Mouse (Mus musculus) G1E (cell line): Measurements from ENCODE around the gene Vps11. TPM values are rescaled to one million over a fixed set of nuclear protein-coding genes. Genes with fewer than 3 reads are reported as not detected.
A peak's percentile ranks its signal among the peaks of the same experiment; 100 is the strongest.

Source experiments
- ATAC-seq: 2 replicates; pipeline ENCODE4 v1.8.0; 2016; ENCODE audit warnings: mild to moderate bottlenecking; ENCODE audit not compliant: insufficient number of reproducible peaks, poor library complexity, low FRiP score, severe bottlenecking; ENCODE audit errors: extremely low read depth
- DNase-seq: peaks from one replicate; pipeline ENCODE4 v3.0.0; 2012; ENCODE audit warnings: low spot score
- H3K27me3 ChIP-seq: 2 replicates; pipeline ENCODE4 v1.6.1; 2012; ENCODE audit warnings: mild to moderate bottlenecking, low read length, inconsistent platforms; ENCODE audit not compliant: insufficient read depth
- H3K36me3 ChIP-seq: replicated peaks from 2 replicates; pipeline ENCODE3; 2012; ENCODE audit warnings: mild to moderate bottlenecking, inconsistent platforms
- H3K4me1 ChIP-seq: 2 replicates; pipeline ENCODE4 v1.6.1; 2012; ENCODE audit warnings: low read depth, low read length, inconsistent platforms, mixed read lengths; ENCODE audit not compliant: insufficient read depth
- H3K4me3 ChIP-seq: 2 replicates; pipeline ENCODE4 v1.5.1; 2012; ENCODE audit warnings: low read depth, mild to moderate bottlenecking, inconsistent platforms, low read length, moderate library complexity, mixed read lengths
- H3K9me3 ChIP-seq: replicated peaks from 2 replicates; pipeline ENCODE4 v1.6.1; 2012; ENCODE audit warnings: inconsistent platforms
- CTCF ChIP-seq: IDR thresholded peaks from 2 replicates; pipeline ENCODE4 v1.5.1; 2012; ENCODE audit warnings: low read depth, low read length, inconsistent platforms, mixed read lengths
- GATA1 ChIP-seq: IDR thresholded peaks from 2 replicates; pipeline ENCODE4 v1.6.1; 2012; ENCODE audit warnings: borderline replicate concordance, low read length, inconsistent platforms, mixed read lengths
- GATA2 ChIP-seq: IDR thresholded peaks from 2 replicates; pipeline ENCODE4 v1.6.1; 2012; ENCODE audit warnings: low read depth, low read length, inconsistent platforms, borderline replicate concordance
- POLR2AphosphoS5 ChIP-seq: IDR thresholded peaks from 2 replicates; pipeline ENCODE4 v1.6.1; 2012; ENCODE audit warnings: low read depth, low read length, inconsistent platforms; ENCODE audit not compliant: insufficient replicate concordance
- TAL1 ChIP-seq: conservative IDR thresholded peaks from 2 replicates; pipeline ENCODE4 v1.6.1; 2012; ENCODE audit warnings: low read depth, low read length, inconsistent platforms, mixed read lengths
- polyA plus RNA-seq: library from polyadenylated mRNA; stranded (reverse); fragments of >175 nt; gene quantifications from 2 replicates; pipeline ENCODE4 v1.2.3, GENCODE M21; 2012
- total RNA-seq, 2 experiments: library from RNA; stranded (forward) in 1 of 2; stranded (reverse) in 1 of 2; fragments of 200-1000 nt in 1 of 2; fragments of >200 nt in 1 of 2; fragmentation: Nextera tagmentation in 1 of 2; gene quantifications; 2 replicates each; pipeline ENCODE4 v1.2.3; 2014 to 2017

Gene Vps11
- total and polyA plus RNA-seq, 3 experiments, result 7.7 to 27.0 (median 15.7) TPM

DNA sequence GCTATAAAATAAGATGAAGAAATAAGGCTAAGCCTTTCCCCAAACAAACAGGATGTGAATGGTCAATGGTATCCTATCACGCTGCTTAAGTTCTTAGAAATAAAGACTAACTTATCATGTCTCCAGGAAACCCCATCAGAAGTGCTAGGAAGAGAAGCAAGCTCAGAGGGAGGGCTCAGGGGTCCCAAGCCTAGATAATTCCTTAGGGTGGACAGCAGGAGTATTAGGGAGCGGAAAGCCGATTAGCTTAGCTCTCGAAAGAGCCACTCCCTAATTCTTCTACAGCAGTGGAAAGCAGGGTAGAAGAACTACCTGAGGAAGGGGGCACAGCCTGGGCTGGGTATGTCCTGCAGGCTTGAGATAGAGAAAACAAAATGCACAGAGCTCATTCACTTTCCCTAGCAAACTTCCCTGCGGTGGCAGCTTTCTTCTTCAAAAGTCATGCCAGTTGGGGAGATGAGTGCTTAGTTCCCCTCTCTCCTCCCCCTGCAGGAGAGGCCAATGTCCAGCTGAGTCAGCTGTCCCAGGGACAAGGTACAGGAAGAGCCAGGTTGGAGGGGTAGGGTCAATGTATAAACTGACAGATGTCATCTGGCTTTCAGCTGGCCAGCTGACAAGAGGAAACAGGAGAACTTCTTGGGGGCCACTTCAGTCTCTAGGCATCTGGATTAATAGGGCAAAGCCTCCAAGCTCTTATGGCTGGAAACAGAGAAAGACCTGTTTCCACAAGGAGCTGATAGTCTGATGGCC, 43.2 kb downstream of the Vps11 start:
- peak overlapping the region; percentile 89; the same call in 1 of the 2 replicates for H3K4me3 ChIP-seq

GRCm38 (mm10) chr9:44317452-44317851, 44.0 kb downstream of the Vps11 start:
- ATAC-seq (no peak), DNase-seq (no peak)
- Histone ChIP-seq H3K9me3 (no peaks in the 10 kb centered on the region), H3K4me1 (peaks cover 43% of the 10 kb centered on the region), H3K27me3 (no peaks in the 10 kb centered on the region), H3K36me3 (peaks cover 54% of the 10 kb centered on the region), H3K4me3 (no peak overlapping the region)
- TF ChIP-seq CTCF (no peak), GATA2 (no peak), GATA1 (no peak), POLR2AphosphoS5 (no peak), TAL1 (no peak)

More for the DNA sequence above, 43.2 kb downstream of the Vps11 start:
- Histone ChIP-seq H3K27me3 (no peaks in the 10 kb centered on the region), H3K9me3 (no peaks in the 10 kb centered on the region), H3K36me3 (peaks cover 46% of the 10 kb centered on the region), H3K4me1 (peaks cover 43% of the 10 kb centered on the region)
- TF ChIP-seq POLR2AphosphoS5 (no peak), CTCF (no peak), GATA1 (no peak), TAL1 (no peak), GATA2 (no peak)
- no peak for DNase-seq
- ATAC-seq, result no peak

DNA sequence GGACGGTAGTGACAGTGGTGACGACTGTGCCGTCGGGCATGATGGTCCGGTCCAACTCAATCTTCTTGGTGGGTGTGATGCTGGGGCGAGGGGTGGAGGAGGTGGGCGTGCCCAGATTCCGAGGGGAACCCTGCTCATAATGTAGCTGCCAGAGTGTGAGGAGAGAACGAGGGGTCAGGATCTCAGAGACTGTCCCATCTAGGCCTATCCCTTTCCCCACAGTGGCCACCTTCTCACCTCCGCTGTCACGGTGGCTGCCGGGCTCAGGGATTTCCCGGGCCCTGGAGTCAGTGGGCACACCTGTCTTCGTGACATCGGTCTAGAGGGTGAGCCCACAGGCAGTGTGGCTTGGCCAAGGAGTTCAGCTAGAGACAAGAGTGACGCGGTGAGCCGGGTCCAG, 46.6 kb downstream of the Vps11 start:
- Histone ChIP-seq H3K4me1 (peaks cover 29% of the 10 kb centered on the region), H3K36me3 (peaks cover 76% of the 10 kb centered on the region)
- no peak for ATAC-seq

GRCm38 (mm10) chr9:44314257-44314547, 47.3 kb downstream of the Vps11 start:
- no peak for DNase-seq
- no peak for ATAC-seq
- H3K9me3 ChIP-seq, result no peaks in the 10 kb centered on the region
- peaks cover 24% of the 10 kb centered on the region for H3K4me1 ChIP-seq
- no peak overlapping the region for H3K4me3 ChIP-seq
- no peaks in the 10 kb centered on the region for H3K27me3 ChIP-seq
- TF ChIP-seq CTCF (no peak), GATA2 (no peak), GATA1 (no peak), TAL1 (no peak), POLR2AphosphoS5 (no peak)
- peaks cover 80% of the 10 kb centered on the region for H3K36me3 ChIP-seq

More for the DNA sequence above, 46.6 kb downstream of the Vps11 start:
- Histone ChIP-seq H3K9me3 (no peaks in the 10 kb centered on the region), H3K4me3 (no peak overlapping the region), H3K27me3 (no peaks in the 10 kb centered on the region)
- TF ChIP-seq CTCF, result no peak
- no peak for TF ChIP-seq POLR2AphosphoS5
- TF ChIP-seq GATA1, result no peak
- no peak for TF ChIP-seq GATA2
- TF ChIP-seq TAL1, result no peak
- no peak for DNase-seq

- no peaks in the 10 kb centered on the region for H3K9me3 ChIP-seq
- peaks cover 18% of the 10 kb centered on the region for H3K4me1 ChIP-seq
- H3K27me3 ChIP-seq, result no peaks in the 10 kb centered on the region
- TF ChIP-seq CTCF, result no peak
- TF ChIP-seq GATA2, result no peak
- no peak for TF ChIP-seq POLR2AphosphoS5
- TF ChIP-seq TAL1, result no peak
- no peak for TF ChIP-seq GATA1
- DNase-seq, result no peak
- no peak for ATAC-seq
- H3K36me3 ChIP-seq, result peaks cover 80% of the 10 kb centered on the region
- H3K4me3 ChIP-seq, result no peak overlapping the region
Observed at GRCm38 (mm10) chr9:44313476-44314256, 47.8 kb downstream of the Vps11 start.
